Mouse (Mus musculus) hindbrain, embryonic 12.5 days (tissue): Measurements from ENCODE around the gene 1700008O03Rik. TPM values are rescaled to one million over a fixed set of nuclear protein-coding genes. Genes with fewer than 3 reads are reported as not detected.

ENCODE experiments used
- ATAC-seq: fragments of 200-750 bp; cut with Nextera tagmentation; 2 replicates; pipeline ENCODE4 v1.8.0; 2017; ENCODE audit warnings: moderate TSS enrichment; ENCODE audit not compliant: low FRiP score
- H3K27ac ChIP-seq: fragments of 300-500 bp; sonication (generic); 2 replicates; pipeline ENCODE4 v1.5.1; 2016; ENCODE audit warnings: mild to moderate bottlenecking
- H3K27me3 ChIP-seq: fragments of 300-500 bp; sonication (generic); 2 replicates; pipeline ENCODE4 v1.6.1; 2016; ENCODE audit warnings: mild to moderate bottlenecking
- H3K36me3 ChIP-seq: fragments of 300-500 bp; sonication (generic); 2 replicates; pipeline ENCODE4 v1.6.1; 2016; ENCODE audit warnings: mild to moderate bottlenecking
- H3K4me1 ChIP-seq: fragments of 300-500 bp; sonication (generic); 2 replicates; pipeline ENCODE4 v1.6.1; 2016
- H3K4me2 ChIP-seq: fragments of 300-500 bp; sonication (generic); replicated peaks from 2 replicates; pipeline ENCODE4 v1.6.1; 2016; ENCODE audit warnings: mild to moderate bottlenecking
- H3K4me3 ChIP-seq: fragments of 300-500 bp; sonication (generic); 2 replicates; pipeline ENCODE4 v1.5.1; 2016; ENCODE audit warnings: mild to moderate bottlenecking
- H3K9ac ChIP-seq: fragments of 300-500 bp; sonication (generic); 2 replicates; pipeline ENCODE4 v1.6.1; 2016; ENCODE audit warnings: mild to moderate bottlenecking, moderate library complexity
- H3K9me3 ChIP-seq: fragments of 300-500 bp; sonication (generic); replicated peaks from 2 replicates; pipeline ENCODE4 v1.6.1; 2016; ENCODE audit warnings: mild to moderate bottlenecking
- WGBS: fragments of 180-500 bp; shearing (Covaris S2); methylation state at CpG from one replicate; pipeline ENCODE4 v1.1.7; 2016; 5-methylcytosine and 5-hydroxymethylcytosine counted together
- polyA plus RNA-seq: library from polyadenylated mRNA; unstranded; fragments of >200 nt; fragmentation: Nextera tagmentation; extraction: Ambion mirVana; gene quantifications from 2 replicates; pipeline ENCODE4 v1.2.1, GENCODE M21; 2016

Gene 1700008O03Rik
- polyA plus RNA-seq, 1 experiment from 2014 or later = 1.1 TPM

DNA sequence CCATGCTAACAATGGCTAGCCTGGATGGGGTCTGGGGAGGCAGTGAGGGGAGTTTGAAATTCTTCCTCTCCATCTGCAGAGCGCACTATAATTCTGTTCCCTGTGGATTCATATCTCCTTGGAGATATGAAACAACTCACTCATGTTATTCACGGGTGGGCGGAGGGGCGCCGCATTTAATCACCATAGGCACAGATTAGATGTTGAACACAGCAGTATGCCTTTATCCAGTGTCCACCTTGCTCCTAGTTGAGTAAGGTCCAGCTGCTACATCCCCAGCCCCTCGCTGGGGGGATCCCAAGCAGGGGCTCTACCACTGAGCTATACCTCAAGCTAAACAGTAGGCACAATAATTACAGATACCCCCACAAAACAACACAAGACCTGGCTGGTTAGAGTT, 30.2 kb downstream of the 1700008O03Rik start:
- no peaks in the 10 kb centered on the region for H3K36me3 ChIP-seq
- no peak overlapping the region for H3K9ac ChIP-seq
- H3K4me3 ChIP-seq = no peak overlapping the region
- peaks cover 82% of the 10 kb centered on the region for H3K27me3 ChIP-seq
- H3K4me1 ChIP-seq = peaks cover 76% of the 10 kb centered on the region
- no peak for ATAC-seq
- no peaks in the 10 kb centered on the region for H3K9me3 ChIP-seq
- 61% methylated on average over 6 of the region's 6 CpGs for WGBS
- H3K27ac ChIP-seq = no peak overlapping the region
- no peak overlapping the region for H3K4me2 ChIP-seq

- H3K9ac ChIP-seq = 0 out of 2 replicates have a peak overlapping the region, but pooled peaks have one; percentile 13
- no peak overlapping the region for H3K4me3 ChIP-seq
- no peak for ATAC-seq
- H3K27me3 ChIP-seq = peaks cover 92% of the 10 kb centered on the region
- H3K36me3 ChIP-seq = 0 out of 2 replicates have a peak, but pooled peaks cover under 1% of the 10 kb centered on the region
- WGBS = under 1% methylated on average over 34 of the region's 35 CpGs
- no peaks in the 10 kb centered on the region for H3K9me3 ChIP-seq
- H3K27ac ChIP-seq = no peak overlapping the region
- H3K4me1 ChIP-seq = peaks cover 68% of the 10 kb centered on the region
- peak overlapping the region; percentile 28 for H3K4me2 ChIP-seq
Measured at GRCm38 (mm10) chr7:44353601-44354340, 31.8 kb downstream of the 1700008O03Rik start.

DNA sequence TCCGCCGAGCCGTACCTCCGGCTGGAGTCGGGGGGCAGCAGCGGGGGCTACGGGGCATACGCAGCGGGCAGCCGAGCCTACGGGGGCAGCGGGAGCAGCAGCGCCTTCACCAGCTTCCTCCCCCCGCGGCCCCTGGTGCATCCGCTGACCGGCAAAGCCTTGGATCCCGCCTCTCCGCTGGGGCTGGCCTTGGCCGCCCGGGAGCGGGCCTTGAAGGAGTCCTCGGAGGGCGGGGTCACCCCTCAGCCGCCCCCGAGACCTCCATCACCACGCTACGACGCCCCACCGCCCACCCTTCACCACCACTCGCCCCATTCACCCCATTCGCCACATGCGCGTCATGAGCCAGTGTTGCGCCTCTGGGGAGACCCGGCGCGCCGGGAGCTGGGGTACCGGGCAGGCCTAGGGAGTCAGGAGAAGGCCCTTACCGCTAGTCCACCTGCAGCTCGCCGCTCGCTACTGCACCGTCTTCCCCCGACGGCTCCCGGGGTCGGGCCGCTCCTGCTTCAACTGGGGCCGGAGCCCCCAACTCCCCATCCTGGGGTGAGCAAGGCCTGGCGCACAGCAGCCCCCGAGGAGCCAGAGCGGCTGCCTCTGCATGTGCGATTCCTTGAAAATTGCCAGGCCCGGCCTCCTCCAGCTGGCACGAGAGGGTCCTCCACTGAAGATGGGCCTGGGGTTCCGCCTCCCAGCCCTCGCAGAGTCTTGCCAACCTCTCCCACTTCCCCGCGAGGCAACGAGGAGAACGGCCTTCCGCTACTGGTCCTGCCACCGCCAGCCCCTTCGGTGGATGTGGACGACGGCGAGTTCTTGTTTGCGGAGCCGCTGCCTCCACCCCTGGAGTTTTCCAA, 32.6 kb downstream of the 1700008O03Rik start:
- Histone ChIP-seq H3K27ac (no peak overlapping the region), H3K27me3 (peaks cover 94% of the 10 kb centered on the region), H3K4me1 (peaks cover 64% of the 10 kb centered on the region), H3K36me3 (0 out of 2 replicates have a peak, but pooled peaks cover 4% of the 10 kb centered on the region), H3K9ac (peak overlapping the region; percentile 29), H3K4me3 (peak overlapping the region; percentile 15), H3K9me3 (no peaks in the 10 kb centered on the region), H3K4me2 (peak overlapping the region; percentile 28)
- ATAC-seq = no peak
- WGBS = 3% methylated on average over 68 of the region's 71 CpGs

- Histone ChIP-seq H3K9ac (peak overlapping the region; percentile 37), H3K36me3 (0 out of 2 replicates have a peak, but pooled peaks cover 4% of the 10 kb centered on the region), H3K4me2 (peak overlapping the region; percentile 47), H3K4me3 (peak overlapping the region; percentile 15; the same call in 1 of the 2 replicates), H3K27ac (no peak overlapping the region), H3K27me3 (peaks cover 92% of the 10 kb centered on the region), H3K4me1 (peaks cover 57% of the 10 kb centered on the region), H3K9me3 (no peaks in the 10 kb centered on the region)
- peak; percentile 4; the same call in 1 of the 2 replicates for ATAC-seq
- WGBS = 3% methylated on average over 69 of the region's 71 CpGs
Measured at GRCm38 (mm10) chr7:44351881-44352749, 33.5 kb downstream of the 1700008O03Rik start.

DNA sequence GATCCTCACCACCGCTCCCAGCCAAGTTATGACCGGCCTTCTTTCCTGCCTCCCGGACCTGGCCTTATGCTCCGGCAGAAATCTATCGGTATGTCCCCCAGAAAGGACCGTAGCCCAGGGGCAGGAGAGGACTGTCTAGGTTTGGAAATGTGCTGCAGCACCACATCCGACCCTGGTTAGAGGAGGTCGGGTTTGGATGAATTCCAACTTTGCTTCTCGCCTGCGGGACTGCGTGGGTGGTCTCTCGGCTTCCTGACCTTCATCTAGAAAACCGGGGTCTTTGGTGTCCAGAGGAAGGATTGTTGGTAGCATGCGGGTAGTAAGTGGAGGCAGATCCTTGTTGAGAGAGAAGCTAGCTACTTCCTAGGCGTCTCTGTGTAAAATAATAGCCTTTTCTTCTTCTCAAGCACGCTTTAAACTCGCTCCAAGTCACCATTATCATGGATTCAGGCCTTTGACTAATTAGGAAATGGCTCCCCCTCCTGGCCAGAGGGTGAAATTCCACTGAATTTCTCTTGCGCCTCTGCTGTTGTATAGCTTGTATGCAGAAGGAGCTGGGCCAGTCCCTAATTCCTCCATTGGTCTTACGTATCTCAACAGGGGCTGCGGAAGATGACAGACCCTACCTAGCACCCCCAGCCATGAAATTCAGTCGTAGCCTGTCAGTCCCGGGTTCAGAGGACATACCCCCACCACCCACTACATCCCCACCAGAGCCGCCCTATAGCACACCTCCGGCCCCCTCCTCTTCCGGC, 34.5 kb downstream of the 1700008O03Rik start:
- peak overlapping the region; percentile 37 for H3K9ac ChIP-seq
- no peak overlapping the region for H3K27ac ChIP-seq
- peak; percentile 46 for ATAC-seq
- 4% methylated on average over 25 of the region's 25 CpGs for WGBS
- peak overlapping the region; percentile 47 for H3K4me2 ChIP-seq
- peaks cover 47% of the 10 kb centered on the region for H3K4me1 ChIP-seq
- no peaks in the 10 kb centered on the region for H3K9me3 ChIP-seq
- peak overlapping the region; percentile 2 for H3K4me3 ChIP-seq
- peaks cover 7% of the 10 kb centered on the region for H3K36me3 ChIP-seq
- peaks cover 82% of the 10 kb centered on the region for H3K27me3 ChIP-seq

DNA sequence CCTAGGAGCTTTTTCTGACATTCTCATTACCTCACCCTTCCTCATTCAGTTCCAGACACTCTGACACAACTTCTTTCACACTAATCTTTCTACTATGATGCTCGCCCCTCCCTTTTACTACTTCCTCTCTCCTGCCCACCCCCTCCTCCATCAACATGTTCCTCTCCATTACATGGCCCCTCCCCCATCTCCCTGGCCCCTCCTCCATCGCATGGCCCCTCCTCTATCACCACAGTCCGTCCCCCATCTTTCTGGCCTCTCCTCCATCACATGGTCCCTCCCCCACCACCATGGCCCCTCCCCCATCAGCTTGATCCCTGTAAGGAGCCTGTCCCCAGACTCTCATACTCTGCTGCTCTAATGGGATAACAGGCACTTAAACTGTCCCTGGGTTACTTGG, 36.6 kb downstream of the 1700008O03Rik start:
- ATAC-seq = no peak
- Histone ChIP-seq H3K4me2 (no peak overlapping the region), H3K9ac (no peak overlapping the region), H3K4me3 (no peak overlapping the region), H3K4me1 (peaks cover 37% of the 10 kb centered on the region), H3K36me3 (peaks cover 25% of the 10 kb centered on the region), H3K9me3 (no peaks in the 10 kb centered on the region), H3K27me3 (peaks cover 67% of the 10 kb centered on the region), H3K27ac (no peak overlapping the region)
- WGBS = 26% methylated on average over 3 of the region's 3 CpGs

DNA sequence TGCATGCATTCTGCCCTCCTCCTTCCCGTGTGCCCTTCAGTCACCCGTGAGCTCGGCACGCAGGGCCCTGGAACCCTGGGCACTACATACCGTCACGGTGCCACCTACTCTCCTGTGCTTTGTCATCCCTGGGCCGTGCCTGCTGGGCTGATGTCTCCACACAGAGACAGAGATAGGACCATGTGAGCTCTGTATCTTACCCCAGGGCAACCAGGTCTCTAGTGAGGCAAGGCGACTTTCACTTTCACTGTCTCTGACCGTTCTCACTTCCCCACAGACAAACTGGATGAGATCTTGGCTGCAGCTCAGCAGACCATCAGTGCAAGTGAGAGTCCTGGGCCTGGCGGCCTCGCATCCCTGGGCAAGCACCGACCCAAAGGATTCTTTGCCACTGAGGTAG, 41.0 kb downstream of the 1700008O03Rik start:
- WGBS = 74% methylated on average over 12 of the region's 12 CpGs

DNA sequence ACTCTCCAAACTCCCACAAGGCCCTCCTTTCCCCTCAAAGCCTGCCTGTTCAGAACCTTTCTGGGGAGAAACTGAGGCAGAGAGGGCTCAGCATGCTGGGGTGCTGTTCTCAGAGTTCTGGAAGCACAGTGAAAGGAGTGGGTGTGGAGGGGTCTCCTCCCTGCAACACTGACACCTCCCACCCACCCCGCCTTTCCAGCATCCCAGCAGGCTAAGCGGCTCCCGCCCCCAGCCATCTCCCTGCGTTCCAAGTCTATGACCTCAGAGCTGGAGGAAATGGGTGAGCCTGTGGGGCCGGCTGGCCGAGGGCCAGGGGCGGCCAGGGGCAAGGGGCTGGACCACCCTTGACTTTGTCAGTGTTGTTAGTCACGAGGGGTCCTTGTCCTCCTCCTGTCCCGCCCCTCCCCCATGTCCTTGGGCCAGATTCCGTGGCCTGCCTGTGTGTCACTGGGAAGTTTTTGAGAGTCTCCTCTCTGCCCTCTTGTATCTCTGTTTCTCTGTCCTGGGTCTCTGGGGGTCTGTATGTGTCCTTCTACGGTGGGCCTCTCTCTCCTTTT, 42.1 kb downstream of the 1700008O03Rik start:
- Histone ChIP-seq H3K27ac (no peak overlapping the region), H3K9me3 (no peaks in the 10 kb centered on the region), H3K9ac (no peak overlapping the region), H3K4me1 (no peaks in the 10 kb centered on the region), H3K4me3 (no peak overlapping the region), H3K4me2 (no peak overlapping the region), H3K27me3 (peaks cover 41% of the 10 kb centered on the region), H3K36me3 (peaks cover 32% of the 10 kb centered on the region)
- ATAC-seq = no peak
- 21% methylated on average over 9 of the region's 11 CpGs for WGBS

More for the DNA sequence above, 41.0 kb downstream of the 1700008O03Rik start:
- Histone ChIP-seq H3K4me2 (no peak overlapping the region), H3K27me3 (peaks cover 41% of the 10 kb centered on the region), H3K9me3 (no peaks in the 10 kb centered on the region), H3K36me3 (peaks cover 35% of the 10 kb centered on the region), H3K27ac (no peak overlapping the region), H3K4me3 (no peak overlapping the region), H3K9ac (0 out of 2 replicates have a peak overlapping the region, but pooled peaks have one; percentile 18), H3K4me1 (no peaks in the 10 kb centered on the region)
- ATAC-seq = no peak

GRCm38 (mm10) chr7:44341714-44342113, 43.9 kb downstream of the 1700008O03Rik start:
- no peak overlapping the region for H3K9ac ChIP-seq
- no peaks in the 10 kb centered on the region for H3K9me3 ChIP-seq
- no peak overlapping the region for H3K4me2 ChIP-seq
- peaks cover 50% of the 10 kb centered on the region for H3K27me3 ChIP-seq
- H3K4me3 ChIP-seq = no peak overlapping the region
- no peak overlapping the region for H3K27ac ChIP-seq
- H3K4me1 ChIP-seq = peaks cover 8% of the 10 kb centered on the region
- ATAC-seq = no peak
- peaks cover 31% of the 10 kb centered on the region for H3K36me3 ChIP-seq
- 70% methylated on average over 5 of the region's 5 CpGs for WGBS

DNA sequence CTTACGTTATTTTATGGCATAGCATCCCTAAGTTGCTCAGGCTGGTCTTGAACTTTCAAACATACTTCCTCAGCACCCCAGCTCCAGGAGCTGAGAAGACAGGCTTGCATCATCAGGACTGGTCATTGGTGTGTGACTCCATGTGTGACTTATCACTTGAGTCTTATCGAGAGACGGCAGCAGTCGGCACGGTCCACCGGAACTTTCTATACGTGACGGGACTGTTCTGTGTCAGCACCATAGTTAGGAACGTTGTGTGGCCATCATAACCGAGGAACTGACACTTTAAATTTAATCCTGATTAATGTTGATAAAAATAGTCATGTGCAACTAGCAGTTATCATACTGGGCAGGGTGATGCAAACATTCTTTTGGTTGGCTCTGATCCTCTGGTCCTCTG, 44.5 kb downstream of the 1700008O03Rik start:
- Histone ChIP-seq H3K27ac (no peak overlapping the region), H3K4me3 (no peak overlapping the region), H3K9ac (no peak overlapping the region), H3K4me2 (no peak overlapping the region), H3K36me3 (peaks cover 28% of the 10 kb centered on the region), H3K4me1 (peaks cover 14% of the 10 kb centered on the region), H3K9me3 (no peaks in the 10 kb centered on the region), H3K27me3 (peaks cover 56% of the 10 kb centered on the region)
- 88% methylated on average over 10 of the region's 10 CpGs for WGBS
- ATAC-seq = no peak

DNA sequence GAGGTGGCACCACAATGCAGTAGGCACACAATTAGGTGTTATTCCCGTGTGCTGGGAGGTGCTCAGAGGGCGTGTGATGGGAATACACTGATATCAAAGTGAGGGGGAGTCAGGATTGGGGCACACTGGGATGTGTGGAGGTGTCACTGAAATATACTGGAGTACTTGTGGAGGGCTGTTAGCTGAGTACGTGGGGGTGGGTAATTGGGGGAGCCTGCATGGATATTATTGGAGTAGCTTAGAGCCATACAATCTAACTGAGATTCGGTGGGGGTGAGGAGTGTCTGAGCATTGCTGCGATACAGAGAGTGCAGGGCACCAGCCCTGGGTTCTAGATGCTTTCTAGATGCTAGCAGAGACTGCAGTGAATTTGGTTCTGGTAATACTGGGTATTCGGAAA, 45.4 kb downstream of the 1700008O03Rik start:
- Histone ChIP-seq H3K4me3 (no peak overlapping the region), H3K36me3 (peaks cover 19% of the 10 kb centered on the region), H3K9me3 (no peaks in the 10 kb centered on the region; the same call in 1 of the 2 replicates), H3K27ac (no peak overlapping the region), H3K4me1 (peaks cover 19% of the 10 kb centered on the region), H3K27me3 (peaks cover 65% of the 10 kb centered on the region), H3K4me2 (no peak overlapping the region), H3K9ac (no peak overlapping the region)
- 71% methylated on average over 6 of the region's 6 CpGs for WGBS
- no peak for ATAC-seq
